Mouse (Mus musculus) naive thymus-derived CD4-positive, alpha-beta T cell, adult 2 months (primary cell): ENCODE results near the gene Clmn.

Experiments
- DNase-seq: peaks from one replicate; pipeline ENCODE4 v3.0.0-alpha.2; 2011; ENCODE audit warnings: low read depth

The Clmn gene

DNA sequence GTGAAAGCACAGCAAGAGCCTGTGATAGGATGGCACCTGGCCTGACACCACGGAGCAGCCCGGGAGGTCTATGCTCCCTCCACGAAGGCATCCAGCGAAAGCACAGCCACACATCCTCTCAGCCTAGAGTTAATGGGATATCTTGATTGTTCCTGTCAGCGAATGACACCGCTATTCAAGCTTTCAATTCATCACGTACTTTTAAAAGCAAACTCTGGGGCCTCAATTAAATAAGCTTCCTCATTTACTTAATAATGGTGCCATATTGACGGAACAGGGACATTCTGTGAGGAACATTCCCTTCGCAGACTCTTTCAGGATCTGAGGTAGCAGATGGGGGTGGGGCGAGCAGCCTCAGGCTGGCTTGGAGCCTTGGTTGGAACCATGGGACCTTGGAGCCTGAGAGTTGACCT lies 14.7 kb upstream of the Clmn start:
- DNase-seq: no peak

GRCm38 (mm10) chr12:104876053-104876452 lies 11.2 kb upstream of the Clmn start:
- no peak for DNase-seq

GRCm38 (mm10) chr12:104871987-104872386 lies 7.1 kb upstream of the Clmn start:
- no peak for DNase-seq

- no peak for DNase-seq
Measured at GRCm38 (mm10) chr12:104869737-104870136, 4.9 kb upstream of the Clmn start.

- no peak for DNase-seq
Measured at GRCm38 (mm10) chr12:104868430-104868829, 3.6 kb upstream of the Clmn start.

GRCm38 (mm10) chr12:104867851-104868250 lies 3.0 kb upstream of the Clmn start:
- no peak for DNase-seq

DNA sequence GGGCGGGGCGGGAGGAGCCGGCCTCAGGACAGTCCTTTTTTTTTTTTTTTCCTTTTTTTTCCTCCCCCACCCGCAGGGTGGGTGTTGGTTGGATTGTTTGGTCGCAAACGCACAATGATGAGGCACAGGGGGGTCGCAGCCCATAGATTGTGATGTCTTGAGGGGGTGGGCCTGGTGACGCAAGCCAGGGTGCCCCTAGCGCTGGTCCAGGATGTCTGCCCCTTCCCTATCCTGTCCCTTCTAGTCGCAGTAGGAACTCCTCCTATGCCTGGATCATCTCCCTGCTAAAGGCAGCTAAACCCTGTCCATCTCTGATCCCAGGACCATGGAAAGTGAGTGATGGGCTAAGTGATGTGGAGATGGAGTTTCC lies 275 bp upstream of the Clmn start:
- DNase-seq: no peak

- DNase-seq: no peak
Measured at GRCm38 (mm10) chr12:104863653-104864052, 1.2 kb downstream of the Clmn start.

GRCm38 (mm10) chr12:104859140-104859539 lies 5.7 kb downstream of the Clmn start:
- no peak for DNase-seq

- no peak for DNase-seq
Measured at GRCm38 (mm10) chr12:104858732-104859131, 6.1 kb downstream of the Clmn start.

GRCm38 (mm10) chr12:104857614-104858013 lies 7.3 kb downstream of the Clmn start:
- no peak for DNase-seq

GRCm38 (mm10) chr12:104856540-104856939 lies 8.3 kb downstream of the Clmn start:
- no peak for DNase-seq

- DNase-seq: no peak
Measured at GRCm38 (mm10) chr12:104855548-104855947, 9.3 kb downstream of the Clmn start.

GRCm38 (mm10) chr12:104854826-104855225 lies 10.1 kb downstream of the Clmn start:
- DNase-seq: no peak

- DNase-seq: no peak
Measured at GRCm38 (mm10) chr12:104853374-104853773, 11.5 kb downstream of the Clmn start.

DNA sequence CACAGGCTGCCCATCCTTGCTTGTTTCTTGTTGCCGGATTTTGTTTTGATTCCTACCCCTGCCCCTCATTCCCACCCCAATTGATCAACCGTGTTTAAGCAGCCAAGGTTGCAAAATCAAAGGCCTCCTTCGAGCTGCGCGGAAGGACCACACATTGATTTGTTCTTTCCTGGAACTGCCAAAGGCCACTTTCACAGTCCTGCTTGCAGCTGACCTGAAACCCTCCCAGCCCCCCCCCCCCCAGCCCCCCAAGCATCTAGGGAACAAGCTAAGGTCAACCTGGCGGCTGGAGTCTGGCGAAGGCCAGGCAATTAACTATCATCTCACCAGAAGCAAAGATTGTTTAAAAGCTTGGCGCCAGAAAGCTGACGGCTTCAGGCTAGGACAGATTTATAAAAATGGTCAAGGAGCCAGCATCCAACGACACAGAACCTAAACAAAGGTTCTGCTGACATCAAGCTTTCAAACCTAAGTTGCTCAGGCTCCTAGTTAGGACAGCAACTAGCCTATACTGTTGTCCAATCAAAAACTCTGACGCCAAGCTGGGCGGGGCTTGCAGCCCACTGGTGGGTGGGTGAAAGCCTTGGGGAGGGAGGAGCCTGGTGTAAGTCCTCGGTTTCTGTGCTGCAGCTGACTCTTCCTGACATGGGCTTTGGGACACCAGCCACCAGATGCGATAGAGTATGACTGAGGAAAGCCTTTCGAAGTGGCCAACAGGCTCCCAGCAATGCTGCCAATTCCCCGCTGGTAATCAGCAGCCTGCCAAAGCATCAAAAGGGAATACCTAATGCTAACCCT lies 13.0 kb downstream of the Clmn start:
- no peak for DNase-seq

DNA sequence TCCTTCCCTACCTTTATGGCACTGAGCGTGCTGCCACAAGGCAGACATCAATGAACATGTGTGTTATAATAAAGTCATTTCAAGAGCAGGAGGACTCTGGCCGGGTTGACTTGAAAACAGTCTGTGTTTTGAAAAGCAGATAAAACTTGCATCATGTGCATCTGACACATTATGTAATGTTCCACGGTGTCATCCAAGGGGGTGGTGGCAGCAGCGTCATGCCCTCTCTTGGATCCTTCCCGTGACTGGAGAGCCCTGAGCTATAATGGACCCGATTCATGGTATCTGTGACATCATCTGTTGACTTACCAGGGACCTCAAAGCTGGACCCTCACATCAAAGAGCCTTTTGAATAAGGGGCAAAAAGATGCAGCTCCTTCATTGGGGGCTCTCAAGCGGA lies 14.8 kb downstream of the Clmn start:
- no peak for DNase-seq

- DNase-seq: no peak
Measured at GRCm38 (mm10) chr12:104848667-104849066, 16.2 kb downstream of the Clmn start.

GRCm38 (mm10) chr12:104847227-104847626 lies 17.6 kb downstream of the Clmn start:
- DNase-seq: no peak

DNA sequence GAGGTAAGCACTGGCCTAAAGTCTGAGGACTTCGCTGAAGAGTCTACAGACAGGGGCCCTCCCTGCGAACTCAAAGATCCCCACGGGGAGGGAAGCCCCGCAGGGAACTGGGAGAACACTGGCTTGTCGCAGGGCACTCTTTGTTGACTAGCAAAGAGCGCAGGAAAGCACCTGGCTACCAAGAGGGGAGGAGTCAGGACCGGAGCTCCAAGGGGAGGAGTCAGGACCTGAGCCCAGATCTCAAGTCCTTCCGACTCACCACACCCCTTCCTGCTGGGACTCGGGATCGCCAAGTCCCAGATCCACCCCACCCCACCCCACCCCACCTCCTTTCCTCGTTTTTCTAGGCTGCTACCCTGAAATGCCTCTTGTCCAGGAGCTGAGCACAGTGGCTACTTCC lies 19.2 kb downstream of the Clmn start:
- no peak for DNase-seq

DNA sequence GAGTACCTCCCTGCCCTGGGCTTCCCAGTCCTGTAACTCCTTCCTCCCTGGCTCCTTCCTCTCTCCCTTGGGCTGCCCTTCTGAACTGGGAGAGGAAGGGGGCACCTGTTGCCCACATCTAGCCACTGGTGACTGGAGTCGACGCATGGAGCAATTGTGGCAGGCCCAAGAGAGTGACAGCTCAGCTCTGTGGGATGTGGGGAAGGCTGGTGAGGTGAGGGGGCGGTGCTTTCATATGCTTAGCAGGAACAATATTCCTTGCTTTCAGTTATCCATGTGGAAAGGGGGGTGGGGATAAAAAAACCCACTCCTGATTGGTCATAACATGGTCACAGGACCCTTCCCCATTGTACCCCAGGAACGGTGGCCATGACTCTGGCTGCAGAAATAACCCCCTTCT lies 19.9 kb downstream of the Clmn start:
- no peak for DNase-seq

GRCm38 (mm10) chr12:104844279-104844678 lies 20.6 kb downstream of the Clmn start:
- no peak for DNase-seq

DNA sequence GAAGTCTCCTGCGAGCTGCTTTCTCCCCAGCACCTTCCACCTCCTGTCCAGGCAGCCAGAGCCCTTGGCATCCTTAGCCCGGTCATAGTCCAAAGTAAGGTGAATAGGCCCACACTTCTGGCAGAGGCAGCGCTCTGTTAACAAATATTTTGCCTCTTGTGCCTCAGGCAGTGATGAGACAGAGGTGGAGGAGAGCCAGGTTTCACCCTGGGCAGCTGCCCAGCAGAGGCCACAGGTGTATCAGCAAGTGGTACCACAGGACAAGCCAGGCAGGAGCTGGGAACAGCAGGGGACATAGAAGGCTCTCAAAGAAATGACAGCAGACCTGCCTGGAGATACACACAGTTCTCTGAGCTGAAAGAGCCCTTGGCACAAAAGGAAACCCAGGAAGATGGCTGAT lies 23.6 kb downstream of the Clmn start:
- DNase-seq: no peak

GRCm38 (mm10) chr12:104838987-104839386 lies 25.9 kb downstream of the Clmn start:
- DNase-seq: no peak
